Mouse (Mus musculus) lung, embryonic 15.5 days (tissue): ENCODE data around the gene Agbl2. TPM values are rescaled to one million over a fixed set of nuclear protein-coding genes. Genes with fewer than 3 reads are reported as not detected.
"Not testable (repeated sequence)": the region's sequence is repeated elsewhere in the genome, so short reads cannot be mapped to it uniquely, and the experiment has no call there.

Experiments used
- ATAC-seq: fragments of 200-750 bp; cut with Nextera tagmentation; 2 replicates; pipeline ENCODE4 v1.8.0; 2017; ENCODE audit warnings: moderate number of reproducible peaks, borderline replicate concordance; ENCODE audit not compliant: low FRiP score, low TSS enrichment; ENCODE audit errors: extremely low read depth
- H3K27ac ChIP-seq: fragments of 300-500 bp; sonication (generic); 2 replicates; pipeline ENCODE4 v1.5.1; 2015; ENCODE audit warnings: moderate library complexity, mild to moderate bottlenecking, inconsistent platforms
- H3K27me3 ChIP-seq: fragments of 300-500 bp; sonication (generic); 2 replicates; pipeline ENCODE4 v1.6.1; 2015; ENCODE audit warnings: inconsistent platforms
- H3K36me3 ChIP-seq: fragments of 300-500 bp; sonication (generic); 2 replicates; pipeline ENCODE4 v1.6.1; 2015; ENCODE audit warnings: inconsistent platforms
- H3K4me1 ChIP-seq: fragments of 300-500 bp; sonication (generic); 2 replicates; pipeline ENCODE4 v1.6.1; 2015; ENCODE audit warnings: inconsistent platforms
- H3K4me2 ChIP-seq: fragments of 300-500 bp; sonication (generic); 2 replicates; pipeline ENCODE4 v1.6.1; 2015; ENCODE audit warnings: inconsistent platforms, mild to moderate bottlenecking, moderate library complexity
- H3K4me3 ChIP-seq: fragments of 300-500 bp; sonication (generic); 2 replicates; pipeline ENCODE4 v1.5.1; 2015; ENCODE audit warnings: mild to moderate bottlenecking, inconsistent platforms
- H3K9ac ChIP-seq: fragments of 300-500 bp; sonication (generic); 2 replicates; pipeline ENCODE4 v1.6.1; 2015; ENCODE audit warnings: inconsistent platforms
- H3K9me3 ChIP-seq: fragments of 300-500 bp; sonication (generic); 2 replicates; pipeline ENCODE4 v1.6.1; 2016; ENCODE audit warnings: inconsistent platforms
- WGBS: fragments of 180-500 bp; shearing (Covaris S2); methylation state at CpG from one replicate; pipeline ENCODE4 v1.1.7; 2015; 5-methylcytosine and 5-hydroxymethylcytosine counted together
- polyA plus RNA-seq: library from polyadenylated mRNA; unstranded; fragments of >200 nt; fragmentation: Nextera tagmentation; extraction: Ambion mirVana; gene quantifications from 2 replicates; pipeline ENCODE4 v1.2.1, GENCODE M21; 2015

Gene Agbl2
- polyA plus RNA-seq, 1 experiment from 2014 or later, result 1.5 TPM

DNA sequence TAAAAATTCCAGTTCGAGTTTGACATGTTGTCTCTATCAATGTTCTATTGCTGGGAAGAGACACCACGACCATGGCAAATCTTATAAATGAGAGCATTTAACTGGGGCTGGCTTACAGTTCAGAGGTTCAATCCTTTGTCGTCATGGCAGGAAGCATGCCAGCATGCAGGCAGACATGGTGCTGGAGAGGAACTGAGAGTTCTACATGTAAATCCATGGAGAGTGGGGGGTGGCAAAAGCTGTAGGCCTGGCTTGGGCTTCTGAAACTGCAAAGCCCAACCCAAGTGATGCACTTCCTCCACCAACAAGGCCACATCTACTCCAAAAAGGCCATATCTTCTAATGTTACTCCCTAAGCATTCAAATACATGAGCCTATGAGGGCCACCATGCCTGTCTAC is 38.4 kb downstream of the Agbl2 start:
- Histone ChIP-seq H3K4me1 (no peaks in the 10 kb centered on the region), H3K36me3 (no peaks in the 10 kb centered on the region), H3K4me2 (no peak overlapping the region), H3K27me3 (no peaks in the 10 kb centered on the region), H3K27ac (no peak overlapping the region), H3K9me3 (no peaks in the 10 kb centered on the region), H3K4me3 (no peak overlapping the region), H3K9ac (no peak overlapping the region)
- ATAC-seq, result no peak
- WGBS, result 75% methylated on average over 3 of the region's 3 CpGs

DNA sequence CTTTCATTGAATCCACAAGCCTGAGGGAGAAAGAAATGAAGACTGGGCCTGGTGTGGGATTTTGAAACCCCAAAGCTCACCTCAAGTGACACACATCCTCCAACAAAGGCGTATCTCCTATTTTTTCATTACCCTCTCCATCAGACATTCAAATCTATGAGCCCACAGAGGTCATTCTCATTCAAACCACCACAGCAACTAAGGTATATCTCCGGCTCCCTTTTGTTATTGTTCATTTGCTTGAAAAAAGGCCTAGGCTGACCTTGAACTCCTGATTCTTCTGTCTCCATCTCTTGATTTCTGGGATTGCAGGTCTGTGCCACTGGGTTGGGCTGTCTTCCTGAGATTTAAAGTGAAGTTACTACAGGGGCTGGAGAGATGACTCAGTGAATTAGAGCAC is 40.5 kb downstream of the Agbl2 start:
- H3K9me3 ChIP-seq, result no peaks in the 10 kb centered on the region
- H3K36me3 ChIP-seq, result no peaks in the 10 kb centered on the region
- H3K4me3 ChIP-seq, result no peak overlapping the region
- no peak overlapping the region for H3K9ac ChIP-seq
- WGBS, result 80% methylated on average over 2 of the region's 2 CpGs
- ATAC-seq, result no peak
- H3K27ac ChIP-seq, result no peak overlapping the region
- H3K27me3 ChIP-seq, result no peaks in the 10 kb centered on the region
- no peak overlapping the region for H3K4me2 ChIP-seq
- H3K4me1 ChIP-seq, result no peaks in the 10 kb centered on the region

DNA sequence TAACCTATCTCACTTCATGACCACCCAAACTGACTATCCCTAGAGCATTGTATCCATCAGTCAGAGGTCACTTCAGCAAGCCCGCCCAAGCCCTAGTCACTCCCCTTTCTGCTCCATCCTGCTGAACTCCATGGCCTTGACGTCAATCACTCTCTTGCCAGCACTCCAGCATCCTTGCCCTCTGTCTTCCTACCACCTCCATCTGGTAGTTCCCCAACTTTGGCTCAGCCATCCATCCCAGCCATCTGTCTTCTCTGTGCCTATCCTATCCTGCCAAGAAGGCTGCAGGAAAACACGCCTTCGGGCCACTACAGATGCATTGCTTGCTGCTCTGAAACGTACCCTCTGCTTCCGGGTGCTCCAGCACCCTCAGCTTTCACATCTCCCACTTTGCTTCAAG is 41.3 kb downstream of the Agbl2 start:
- 83% methylated on average over 6 of the region's 6 CpGs for WGBS
- H3K4me2 ChIP-seq, result no peak overlapping the region
- H3K4me3 ChIP-seq, result no peak overlapping the region
- H3K36me3 ChIP-seq, result no peaks in the 10 kb centered on the region
- no peaks in the 10 kb centered on the region for H3K4me1 ChIP-seq
- no peaks in the 10 kb centered on the region for H3K9me3 ChIP-seq
- ATAC-seq, result no peak
- no peak overlapping the region for H3K27ac ChIP-seq
- no peak overlapping the region for H3K9ac ChIP-seq
- H3K27me3 ChIP-seq, result no peaks in the 10 kb centered on the region

DNA sequence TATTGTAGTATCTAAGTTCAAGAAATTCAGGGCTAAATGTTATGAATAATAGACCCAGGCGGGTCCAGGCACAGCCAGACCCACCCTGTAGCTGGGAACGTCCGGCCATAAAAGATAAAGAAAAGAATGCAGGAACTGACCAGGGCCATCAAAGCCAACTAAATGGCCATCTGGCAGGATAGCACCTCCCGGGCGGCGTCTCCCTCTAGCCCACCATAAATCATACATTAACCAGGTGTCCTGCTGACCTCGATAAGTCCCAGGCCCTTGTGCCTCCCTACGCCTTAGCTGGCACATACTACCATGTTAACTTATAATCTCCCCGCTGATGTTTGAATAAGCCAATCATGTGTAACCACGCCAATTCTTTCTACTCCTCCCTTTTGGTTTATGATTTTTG is 42.0 kb downstream of the Agbl2 start:
- 60% methylated on average over 10 of the region's 10 CpGs for WGBS
- not testable (repeated sequence) for H3K27ac ChIP-seq, H3K9me3 ChIP-seq, ATAC-seq, H3K36me3 ChIP-seq, H3K4me2 ChIP-seq, H3K27me3 ChIP-seq, H3K9ac ChIP-seq, H3K4me3 ChIP-seq, H3K4me1 ChIP-seq

DNA sequence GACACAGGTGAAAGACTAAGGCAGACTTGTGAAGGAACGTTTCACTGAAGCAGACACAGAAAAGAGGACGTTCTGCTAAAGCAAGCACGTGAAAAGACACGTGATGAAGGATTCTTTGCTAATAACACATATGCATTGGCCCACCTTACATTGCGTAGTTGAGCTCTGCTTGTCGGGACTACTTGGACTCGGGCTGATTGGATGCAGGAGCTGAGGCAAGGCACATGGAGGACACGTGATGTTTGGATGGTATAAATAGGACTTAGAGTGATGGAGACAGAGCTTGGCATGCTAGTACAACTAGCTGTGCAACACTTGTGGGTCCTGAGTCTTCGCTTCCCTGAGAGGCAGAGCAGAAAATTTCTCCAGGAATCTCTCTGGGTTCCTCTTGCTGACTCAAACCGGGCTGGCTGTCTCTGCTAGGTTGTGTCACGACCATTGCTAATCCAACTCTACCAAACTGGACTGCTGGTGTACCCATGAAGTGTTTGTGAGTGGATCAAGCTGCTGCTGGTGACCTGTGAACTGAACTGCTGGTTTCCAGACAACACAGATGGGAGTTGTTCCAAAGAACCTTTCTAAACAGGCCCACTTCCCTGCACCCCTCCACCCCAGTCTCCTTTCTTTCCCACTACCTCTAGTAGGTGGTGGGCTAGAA is 43.1 kb downstream of the Agbl2 start:
- H3K27ac ChIP-seq, result no peak overlapping the region
- H3K9me3 ChIP-seq, result no peaks in the 10 kb centered on the region
- no peaks in the 10 kb centered on the region for H3K36me3 ChIP-seq
- no peak overlapping the region for H3K4me3 ChIP-seq
- H3K27me3 ChIP-seq, result no peaks in the 10 kb centered on the region
- H3K9ac ChIP-seq, result no peak overlapping the region
- no peak overlapping the region for H3K4me2 ChIP-seq
- ATAC-seq, result no peak
- WGBS, result 53% methylated on average over 11 of the region's 11 CpGs
- no peaks in the 10 kb centered on the region for H3K4me1 ChIP-seq

DNA sequence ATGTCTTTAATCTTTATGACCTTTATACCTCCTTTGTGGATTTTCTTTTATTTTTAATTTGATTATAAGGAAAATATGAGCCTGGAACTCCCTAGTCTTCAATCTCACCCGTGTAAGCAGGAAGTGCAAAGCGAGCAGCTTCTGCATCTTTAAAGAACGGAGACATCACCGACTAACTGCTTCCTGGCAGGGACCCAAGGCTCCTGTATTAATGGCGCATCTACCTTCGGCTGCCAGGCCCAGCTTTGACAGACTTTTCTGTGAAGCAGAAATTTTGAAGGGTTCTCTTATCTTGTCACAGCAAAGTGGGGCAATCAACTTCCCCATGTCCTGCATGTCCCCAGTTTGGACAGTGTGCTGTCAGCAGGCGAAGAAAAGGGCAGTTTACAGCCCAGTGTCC is 46.2 kb downstream of the Agbl2 start:
- 39% methylated on average over 7 of the region's 7 CpGs for WGBS

DNA sequence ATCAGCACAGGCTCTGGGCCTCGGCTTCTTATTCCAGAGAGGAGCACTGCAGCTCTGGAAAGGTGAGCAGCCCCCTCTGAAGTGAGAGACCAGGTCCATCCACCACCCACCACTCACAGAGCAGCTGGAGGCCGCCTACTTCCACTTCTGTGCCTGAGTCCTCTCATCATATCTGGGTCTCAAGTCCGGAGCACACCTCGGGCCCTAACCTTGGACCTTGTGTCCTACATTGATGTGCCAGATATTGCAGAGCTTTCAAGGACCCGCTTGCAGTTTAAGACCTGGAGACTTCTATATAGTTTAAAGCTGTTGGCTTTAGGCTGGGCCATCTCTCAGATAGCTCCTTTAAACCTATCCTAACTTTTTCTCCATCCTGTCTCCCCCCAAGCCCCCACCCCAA is 51.0 kb downstream of the Agbl2 start:
- ATAC-seq, result no peak
- Histone ChIP-seq H3K9ac (no peak overlapping the region), H3K27me3 (no peaks in the 10 kb centered on the region), H3K36me3 (no peaks in the 10 kb centered on the region), H3K4me2 (no peak overlapping the region), H3K4me1 (no peaks in the 10 kb centered on the region), H3K4me3 (no peak overlapping the region), H3K9me3 (no peaks in the 10 kb centered on the region), H3K27ac (no peak overlapping the region)
- 58% methylated on average over 5 of the region's 5 CpGs for WGBS

More for the DNA sequence above, 46.2 kb downstream of the Agbl2 start:
- H3K4me3 ChIP-seq, result no peak overlapping the region
- H3K4me1 ChIP-seq, result no peaks in the 10 kb centered on the region
- H3K27me3 ChIP-seq, result no peaks in the 10 kb centered on the region
- H3K9ac ChIP-seq, result no peak overlapping the region
- H3K4me2 ChIP-seq, result no peak overlapping the region
- no peak overlapping the region for H3K27ac ChIP-seq
- ATAC-seq, result no peak
- no peaks in the 10 kb centered on the region for H3K36me3 ChIP-seq
- no peaks in the 10 kb centered on the region for H3K9me3 ChIP-seq

DNA sequence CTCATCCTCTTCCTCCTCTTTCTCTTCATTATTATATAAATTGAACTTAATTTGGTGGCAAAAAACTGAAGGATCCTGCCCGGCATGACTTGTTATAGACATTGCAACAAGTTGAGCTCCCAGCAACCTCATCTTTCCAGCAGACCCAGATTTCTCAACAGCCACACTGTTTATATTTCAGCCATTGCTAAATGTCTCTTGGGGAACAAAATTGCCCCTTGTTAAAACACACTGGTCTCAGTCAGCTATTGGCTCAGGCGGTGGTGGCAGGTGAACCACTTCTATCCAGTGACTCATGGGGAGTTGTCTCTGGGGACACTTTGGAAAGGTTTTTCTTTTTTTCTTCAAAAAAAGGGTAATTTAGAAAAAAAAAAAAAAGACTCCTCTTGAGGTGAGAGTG is 56.1 kb downstream of the Agbl2 start:
- Histone ChIP-seq H3K27me3 (no peaks in the 10 kb centered on the region), H3K36me3 (no peaks in the 10 kb centered on the region), H3K4me2 (no peak overlapping the region), H3K9ac (no peak overlapping the region), H3K27ac (no peak overlapping the region), H3K4me3 (no peak overlapping the region), H3K9me3 (no peaks in the 10 kb centered on the region), H3K4me1 (no peaks in the 10 kb centered on the region)
- no peak for ATAC-seq
- WGBS, result 75% methylated on average over 2 of the region's 2 CpGs

DNA sequence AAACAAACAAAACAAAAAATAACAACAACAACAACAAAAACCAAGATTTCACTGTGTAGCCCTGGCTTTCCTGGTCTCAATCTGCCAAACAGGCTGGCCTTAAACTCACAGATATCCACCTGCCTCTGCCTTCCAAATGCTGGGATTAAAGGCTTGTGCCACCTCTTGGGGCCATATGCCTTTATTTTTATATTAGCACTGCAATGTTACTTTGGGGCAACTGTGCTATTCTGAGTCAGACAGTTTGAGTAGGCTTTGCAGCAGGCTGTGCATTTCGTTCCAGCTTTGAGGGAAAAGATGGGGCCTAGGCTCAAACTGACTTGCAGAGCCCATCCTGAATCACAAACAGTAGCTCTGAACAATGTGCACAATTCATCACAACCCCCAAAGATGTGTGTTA is 61.1 kb downstream of the Agbl2 start:
- Histone ChIP-seq H3K36me3 (no peaks in the 10 kb centered on the region), H3K4me2 (no peak overlapping the region), H3K4me1 (peaks cover 15% of the 10 kb centered on the region), H3K4me3 (no peak overlapping the region), H3K9ac (no peak overlapping the region), H3K27ac (no peak overlapping the region), H3K27me3 (no peaks in the 10 kb centered on the region), H3K9me3 (no peaks in the 10 kb centered on the region)
- WGBS, result 61% methylated on average over 1 of the region's 1 CpGs
- ATAC-seq, result no peak

DNA sequence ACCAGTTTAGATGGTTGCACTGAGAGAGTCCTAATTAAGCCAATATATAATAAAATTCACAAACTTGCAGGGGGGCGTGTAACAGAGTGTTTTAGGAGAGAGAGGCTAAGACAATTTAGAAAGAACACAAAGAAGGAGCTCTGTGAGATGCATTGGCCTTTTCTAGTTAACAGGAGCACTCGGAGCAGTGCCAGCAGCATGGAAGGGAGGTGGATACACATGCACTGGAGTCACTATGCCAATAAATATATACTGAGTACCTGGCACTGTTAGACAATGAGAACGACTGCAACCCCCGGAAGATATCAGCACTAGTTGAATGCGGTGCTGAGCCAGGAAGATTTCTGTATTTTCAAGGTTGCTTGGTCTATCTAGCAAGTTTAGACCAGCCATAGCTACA is 61.7 kb downstream of the Agbl2 start:
- Histone ChIP-seq H3K27me3 (no peaks in the 10 kb centered on the region), H3K4me3 (no peak overlapping the region), H3K36me3 (no peaks in the 10 kb centered on the region), H3K9ac (no peak overlapping the region), H3K4me1 (peaks cover 16% of the 10 kb centered on the region), H3K9me3 (no peaks in the 10 kb centered on the region), H3K4me2 (no peak overlapping the region), H3K27ac (no peak overlapping the region)
- WGBS, result 69% methylated on average over 5 of the region's 5 CpGs
- no peak for ATAC-seq

DNA sequence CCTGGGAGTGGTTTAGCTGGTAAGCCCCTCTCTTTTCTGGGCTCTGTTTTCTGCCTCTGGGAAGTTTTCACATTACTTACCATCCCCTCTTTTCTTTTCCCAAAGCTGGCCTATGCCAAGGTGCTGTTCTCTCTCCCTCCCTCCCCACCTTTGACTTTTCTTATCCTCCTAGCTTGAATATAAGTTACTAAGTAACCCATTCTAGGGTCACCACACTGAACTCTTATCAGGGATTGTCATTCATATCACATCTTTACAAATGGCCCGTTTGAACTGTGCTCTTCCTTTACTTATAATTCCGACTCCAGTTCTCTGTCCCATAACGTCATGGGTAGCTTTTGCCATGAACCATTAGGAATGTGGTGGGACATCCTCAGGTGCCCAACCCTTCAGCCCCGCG is 62.7 kb downstream of the Agbl2 start:
- Histone ChIP-seq H3K27ac (no peak overlapping the region), H3K4me3 (no peak overlapping the region), H3K27me3 (no peaks in the 10 kb centered on the region), H3K9me3 (no peaks in the 10 kb centered on the region), H3K9ac (no peak overlapping the region), H3K4me2 (no peak overlapping the region), H3K4me1 (peaks cover 16% of the 10 kb centered on the region), H3K36me3 (peaks cover 2% of the 10 kb centered on the region; the same call in 1 of the 2 replicates)
- no peak for ATAC-seq
- WGBS, result 57% methylated on average over 5 of the region's 5 CpGs

DNA sequence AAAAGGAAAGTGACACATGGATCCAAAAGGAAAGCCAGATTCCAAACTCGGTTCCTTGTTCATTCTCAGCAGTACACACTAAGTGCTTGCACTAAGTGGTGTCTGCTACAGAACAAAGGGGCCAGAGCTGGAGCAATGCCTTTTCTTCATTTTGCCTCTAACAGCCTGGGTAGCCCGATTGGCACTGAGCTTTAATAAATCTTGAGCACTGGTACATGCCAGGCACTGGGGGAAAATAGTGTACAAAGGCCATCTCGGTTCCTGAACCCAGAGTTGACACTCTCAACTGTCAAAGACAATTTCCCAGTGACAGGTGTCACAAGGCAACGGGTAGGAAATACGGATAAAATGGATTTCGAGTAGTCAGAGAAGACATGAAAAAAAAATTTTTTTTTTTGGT is 63.6 kb downstream of the Agbl2 start:
- Histone ChIP-seq H3K27ac (no peak overlapping the region), H3K4me2 (peak overlapping the region; percentile 77), H3K27me3 (no peaks in the 10 kb centered on the region), H3K36me3 (peaks cover 11% of the 10 kb centered on the region), H3K9ac (peak overlapping the region; percentile 48), H3K4me1 (peaks cover 16% of the 10 kb centered on the region), H3K9me3 (no peaks in the 10 kb centered on the region), H3K4me3 (peak overlapping the region; percentile 68)
- no peak for ATAC-seq
- 42% methylated on average over 6 of the region's 6 CpGs for WGBS

DNA sequence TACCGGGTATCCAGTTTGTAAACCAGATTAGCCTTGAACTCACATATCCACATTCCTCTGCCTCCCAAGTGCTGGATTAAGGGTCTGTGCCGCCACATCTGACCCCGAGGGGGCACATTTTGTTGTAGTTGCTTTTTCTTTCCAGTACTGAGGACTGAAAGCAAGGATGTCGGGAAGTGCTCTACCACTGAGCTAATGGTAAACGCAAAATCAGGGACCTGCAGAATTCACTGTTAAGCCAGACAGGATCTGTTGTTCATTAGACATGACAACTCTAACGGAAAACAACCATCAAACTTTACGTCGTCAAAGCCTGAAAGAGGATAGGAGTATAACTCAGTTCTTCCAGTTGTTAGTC is 64.0 kb downstream of the Agbl2 start:
- H3K9ac ChIP-seq, result peak overlapping the region; percentile 48
- H3K27me3 ChIP-seq, result no peaks in the 10 kb centered on the region
- peak overlapping the region; percentile 77 for H3K4me2 ChIP-seq
- no peak; the same call in 1 of the 2 replicates for ATAC-seq
- H3K4me3 ChIP-seq, result peak overlapping the region; percentile 68
- 0% methylated on average over 8 of the region's 8 CpGs for WGBS
- peak overlapping the region; percentile 58 for H3K27ac ChIP-seq
- no peaks in the 10 kb centered on the region for H3K9me3 ChIP-seq
- H3K36me3 ChIP-seq, result peaks cover 15% of the 10 kb centered on the region
- H3K4me1 ChIP-seq, result peaks cover 16% of the 10 kb centered on the region
